Mouse (Mus musculus): ENCODE data around the gene Zfp988. TPM values are rescaled to one million over a fixed set of nuclear protein-coding genes. Genes with fewer than 3 reads are reported as not detected.
"Not testable (repeated sequence)": the region's sequence is repeated elsewhere in the genome, so short reads cannot be mapped to it uniquely, and the experiment has no call there.

Gene Zfp988
- total RNA-seq, 2 experiments from 2014 or later: not detected

DNA sequence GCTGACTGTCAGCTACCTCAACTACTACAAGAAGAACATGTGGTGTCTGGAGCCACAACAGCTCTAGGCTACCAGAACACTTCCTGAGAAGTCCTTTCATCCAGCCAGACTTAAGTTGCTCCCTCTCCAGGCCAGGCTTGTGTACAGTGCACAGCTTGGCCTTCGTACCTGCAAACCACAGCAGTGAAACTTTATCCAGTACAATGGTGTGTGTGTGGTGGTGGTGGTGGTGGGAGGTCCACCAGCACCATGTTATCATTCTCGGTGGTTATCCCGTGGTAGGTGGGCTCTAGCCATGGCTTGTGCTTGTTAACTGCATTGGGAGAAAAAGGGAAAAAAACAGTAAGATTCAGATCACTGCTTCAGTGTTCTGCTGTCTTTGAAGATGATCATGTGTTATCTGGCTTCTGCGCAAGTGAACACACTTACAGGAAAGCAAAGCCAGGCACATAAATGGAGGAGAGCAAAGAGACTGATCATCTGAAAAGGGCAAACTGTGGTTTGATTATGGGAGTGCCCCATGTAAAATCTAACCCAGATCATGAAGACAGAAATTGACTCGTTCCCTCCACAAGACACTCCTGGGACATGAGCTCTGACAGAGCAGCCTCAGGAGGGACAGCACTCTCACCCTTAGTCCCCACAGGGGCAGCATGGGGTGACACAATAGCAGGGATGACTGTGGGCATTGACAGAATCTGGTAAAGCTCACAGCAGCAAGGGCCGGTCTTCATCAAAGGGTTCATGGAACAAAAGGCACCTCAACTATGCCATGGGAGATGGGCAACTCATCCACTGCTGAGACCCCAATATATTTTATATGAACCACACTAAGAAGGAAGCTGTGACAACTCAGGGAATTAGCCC lies 37.8 kb downstream of the Zfp988 start:
- DNase-seq: peak in 1 of 2 experiments; percentile 17

DNA sequence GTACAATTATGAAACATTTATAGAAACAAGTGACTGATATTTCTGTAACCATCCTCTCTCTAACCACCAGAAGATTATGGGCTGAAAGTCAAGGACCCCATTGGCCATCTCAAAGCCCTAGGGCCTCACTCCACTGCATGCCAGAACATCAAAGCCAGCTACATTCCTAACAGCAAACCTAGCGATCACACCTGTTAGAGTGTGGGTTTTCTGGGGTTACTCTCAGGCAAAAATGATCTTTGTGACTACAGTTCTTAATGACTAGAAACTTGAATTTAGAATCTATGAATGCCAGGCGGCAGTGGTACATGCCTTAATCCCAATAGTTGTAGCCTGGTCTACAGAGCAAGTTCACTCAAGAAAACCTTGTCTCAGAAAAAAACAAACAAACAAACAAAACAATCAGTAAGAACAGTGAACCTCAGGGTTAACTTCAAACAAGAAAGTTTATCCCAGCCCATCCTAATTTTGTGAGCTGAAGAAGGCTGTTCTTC lies 39.6 kb downstream of the Zfp988 start:
- DNase-seq: not testable (repeated sequence)

DNA sequence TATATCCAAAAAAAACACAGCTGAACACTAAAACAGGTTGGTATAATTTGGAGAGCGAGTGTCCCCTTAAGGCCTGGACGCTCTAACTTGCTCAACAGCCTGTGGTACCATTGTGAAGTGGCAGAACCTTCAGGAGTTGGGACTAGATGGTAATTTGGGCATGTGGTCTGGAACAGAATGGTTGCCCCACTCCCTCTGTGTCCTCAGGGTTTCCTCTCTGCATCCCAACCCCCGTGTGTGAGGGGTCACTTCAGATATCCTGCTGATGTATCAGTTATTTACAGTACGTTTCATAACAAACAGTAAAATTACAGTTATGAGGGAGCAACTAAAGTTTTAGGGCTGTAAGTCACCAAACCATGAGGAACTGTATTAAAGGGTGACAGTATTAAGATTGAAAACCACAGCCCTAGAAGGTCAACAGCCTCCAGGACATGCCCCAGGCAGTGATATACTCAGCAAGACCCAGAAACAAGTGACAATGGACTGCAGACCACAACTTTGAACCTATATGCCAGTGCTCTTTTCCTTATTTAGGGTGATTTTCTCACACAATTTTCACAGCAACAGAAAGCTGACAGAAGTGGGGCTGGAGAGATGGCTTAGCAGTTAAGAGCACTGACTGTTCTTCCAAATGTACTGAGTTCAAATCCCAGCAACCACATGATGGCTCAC lies 41.0 kb downstream of the Zfp988 start:
- not testable (repeated sequence) for DNase-seq

DNA sequence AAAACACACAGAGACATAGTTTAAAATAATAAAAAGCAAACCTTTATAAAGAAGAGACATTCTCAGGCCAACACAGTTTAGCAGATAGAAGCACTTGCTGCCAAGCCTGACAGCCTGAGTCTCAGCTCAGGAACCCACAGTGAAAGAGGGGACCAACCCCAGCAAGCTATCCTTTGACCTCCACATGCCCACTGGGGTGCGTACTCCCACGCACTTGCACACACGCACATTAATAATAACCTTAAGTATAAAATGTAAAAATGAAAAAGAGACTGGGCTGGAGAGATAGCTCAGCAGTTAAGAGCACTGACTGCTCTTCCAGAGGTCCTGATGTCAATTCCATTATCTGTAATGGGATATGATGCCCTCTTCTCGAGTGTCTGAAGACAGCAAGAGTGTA lies 41.8 kb downstream of the Zfp988 start:
- not testable (repeated sequence) for DNase-seq

DNA sequence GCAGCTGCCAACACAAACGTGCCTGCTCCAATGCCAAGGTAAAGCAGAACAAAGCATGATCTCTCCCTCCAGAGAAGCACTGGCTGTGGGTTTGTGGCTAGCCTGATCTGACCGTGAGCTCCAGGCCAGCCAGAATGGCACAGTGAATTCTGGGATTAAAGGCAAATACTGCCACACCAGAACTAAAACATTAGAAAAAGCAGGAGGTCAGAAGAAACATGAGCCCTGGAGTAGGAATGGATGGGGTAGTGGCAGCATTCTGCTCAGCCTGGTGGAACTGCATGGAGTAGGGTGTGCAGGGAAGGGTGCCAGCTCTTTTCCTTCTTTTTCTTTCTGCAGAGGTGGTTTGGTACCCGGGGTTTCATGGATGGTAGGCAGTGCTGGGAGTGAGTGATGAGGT lies 42.4 kb downstream of the Zfp988 start:
- not testable (repeated sequence) for DNase-seq

DNA sequence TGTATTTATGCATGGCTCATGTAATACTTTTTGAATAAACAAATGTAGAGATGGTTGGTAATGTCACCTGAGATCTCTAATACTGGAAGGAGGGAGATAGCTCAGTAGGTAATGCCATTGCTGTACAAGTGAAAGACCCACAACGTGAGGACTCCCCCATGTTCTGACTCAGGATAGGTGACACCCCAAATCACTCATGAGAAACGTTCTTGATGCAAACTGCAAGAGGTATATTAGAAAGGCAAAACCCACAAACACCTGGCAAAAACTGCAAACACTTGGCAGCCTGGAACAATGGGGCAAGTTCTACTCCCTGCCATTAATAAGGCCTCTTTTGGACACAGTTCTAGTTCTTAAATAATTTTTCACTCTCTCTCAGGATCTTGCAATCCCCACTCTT lies 42.9 kb downstream of the Zfp988 start:
- not testable (repeated sequence) for DNase-seq

DNA sequence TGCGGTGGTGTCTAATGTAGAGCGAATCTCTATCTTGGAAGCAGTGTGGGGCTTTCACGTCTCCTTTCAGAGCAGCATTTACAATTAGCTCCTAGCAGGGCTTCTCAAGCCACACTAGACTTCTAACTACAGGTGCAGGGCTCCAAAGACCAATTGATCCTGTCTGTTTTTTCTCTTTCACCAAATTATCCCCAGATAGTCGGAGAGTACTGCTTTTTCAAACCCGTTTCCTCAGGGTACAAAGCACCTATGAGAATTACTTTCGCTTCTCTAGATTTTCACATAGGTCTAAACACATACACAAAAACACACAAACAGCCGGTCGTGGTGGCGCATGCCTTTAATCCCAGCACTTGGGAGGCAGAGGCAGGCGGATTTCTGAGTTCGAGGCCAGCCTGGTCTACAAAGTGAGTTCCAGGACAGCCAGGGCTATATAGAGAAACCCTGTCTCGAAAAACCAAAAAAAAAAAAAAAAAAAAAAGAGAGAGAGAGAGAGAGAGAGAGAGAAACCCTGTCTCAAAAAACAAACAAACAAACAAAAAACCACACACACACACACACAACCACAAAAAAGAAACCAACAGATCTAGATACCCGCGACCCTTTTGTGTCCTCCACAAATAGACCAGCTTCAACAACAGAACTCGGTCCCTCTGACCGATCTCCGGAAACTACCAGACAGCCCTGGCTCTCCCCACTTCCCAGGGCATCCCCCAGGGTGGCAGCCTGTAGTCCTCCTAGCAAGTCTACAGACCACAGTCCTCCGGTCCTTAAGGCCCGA lies 43.6 kb downstream of the Zfp988 start:
- DNase-seq: peak in 1 of 2 experiments; percentile 9

DNA sequence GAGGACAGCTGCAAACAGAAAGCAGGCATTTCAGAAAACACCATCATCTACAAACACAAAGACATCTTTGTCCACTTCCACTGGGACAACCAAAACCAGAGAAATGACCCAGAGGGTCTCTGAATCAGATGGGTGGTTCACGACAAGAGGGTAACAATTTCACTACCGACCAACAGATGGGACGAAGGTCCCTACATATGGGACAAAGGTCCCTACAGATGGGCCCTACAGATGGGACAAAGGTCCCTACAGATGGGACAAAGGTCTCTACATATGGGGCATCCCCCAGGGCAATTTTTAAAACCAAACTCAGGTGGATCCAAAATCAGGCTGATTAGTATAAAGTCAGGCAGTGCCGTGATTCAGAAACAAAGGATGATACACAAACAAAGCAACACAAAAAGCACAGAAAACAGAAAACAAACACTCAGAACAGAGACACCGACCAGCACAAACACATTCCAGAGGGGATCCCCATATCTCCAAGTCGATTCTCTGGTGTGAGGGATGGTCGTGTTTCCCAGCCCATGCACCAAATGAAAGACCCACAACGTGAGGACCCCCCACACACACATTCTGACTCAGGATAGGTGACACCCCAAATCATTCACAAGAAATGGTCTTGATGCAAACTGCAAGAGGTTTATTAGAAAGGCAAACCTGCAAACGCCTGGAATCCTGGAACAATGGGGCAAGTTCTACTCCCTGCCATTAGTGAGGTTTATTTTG lies 44.4 kb downstream of the Zfp988 start:
- DNase-seq: not testable (repeated sequence)

DNA sequence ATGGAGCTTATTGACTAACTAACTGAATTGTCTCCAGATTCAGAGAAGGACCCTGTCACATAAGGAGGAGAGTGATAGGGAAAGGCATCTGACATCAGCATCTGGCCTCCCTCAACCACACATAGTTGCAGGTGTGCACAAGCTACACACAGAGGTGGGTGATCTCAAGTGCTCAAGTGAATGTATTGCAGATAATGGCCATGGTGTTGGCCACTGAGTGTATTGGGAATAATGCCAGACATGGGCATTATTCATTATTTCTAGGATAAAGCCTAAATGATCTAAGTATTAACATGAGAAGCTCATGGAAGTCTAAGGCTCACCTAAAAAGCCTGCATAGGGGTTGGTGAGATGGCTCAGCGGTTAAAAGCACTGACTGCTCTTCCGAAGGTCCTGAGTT lies 45.1 kb downstream of the Zfp988 start:
- not testable (repeated sequence) for DNase-seq

DNA sequence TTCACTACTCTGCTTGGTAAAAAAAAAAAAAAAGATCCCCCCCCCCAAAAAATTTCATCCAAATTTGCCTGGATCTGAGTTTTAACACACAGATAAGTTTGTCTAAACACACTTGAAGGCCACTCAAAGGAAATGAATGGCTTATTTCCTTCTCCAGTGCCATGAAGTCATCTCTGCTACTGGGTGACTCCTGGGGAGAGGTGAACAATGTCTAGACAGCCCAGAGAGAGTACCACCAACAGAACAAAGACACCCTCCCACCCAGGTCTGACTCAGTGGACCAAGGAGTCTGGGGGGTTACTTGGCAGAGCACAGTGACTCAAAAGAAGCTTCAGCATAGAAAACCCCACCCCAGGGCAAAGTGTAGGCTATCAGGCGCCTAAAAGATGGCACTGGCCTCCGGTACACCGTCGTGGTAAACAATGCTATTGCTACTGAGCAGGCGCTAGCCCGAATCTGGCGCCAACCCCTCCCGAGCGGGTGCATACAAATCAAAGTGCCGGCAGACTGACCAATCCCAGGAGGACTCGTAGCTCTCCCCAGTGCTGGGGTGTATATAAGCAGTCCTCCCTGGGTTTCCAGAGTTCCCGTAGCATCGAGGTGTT lies 46.0 kb downstream of the Zfp988 start:
- not testable (repeated sequence) for DNase-seq

DNA sequence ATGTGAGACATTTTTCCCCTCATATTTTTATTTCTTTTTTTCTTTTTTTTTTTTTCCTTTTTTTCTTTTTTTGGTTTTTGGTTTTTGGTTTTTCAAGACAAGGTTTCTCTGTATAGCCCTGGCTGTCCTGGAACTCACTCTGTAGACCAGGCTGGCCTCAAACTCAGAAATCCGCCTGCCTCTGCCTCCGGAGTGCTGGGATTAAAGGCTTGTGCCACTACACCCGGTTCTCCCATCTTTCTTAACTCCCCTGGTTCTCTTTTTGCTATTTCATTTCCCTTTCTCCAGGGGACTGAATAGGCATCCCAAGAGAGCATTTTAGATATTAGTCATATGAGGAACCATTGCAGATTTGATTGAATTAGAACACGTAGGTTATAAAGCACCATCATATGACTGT lies 48.2 kb downstream of the Zfp988 start:
- peak in 1 of 2 experiments; percentile 0 for DNase-seq

DNA sequence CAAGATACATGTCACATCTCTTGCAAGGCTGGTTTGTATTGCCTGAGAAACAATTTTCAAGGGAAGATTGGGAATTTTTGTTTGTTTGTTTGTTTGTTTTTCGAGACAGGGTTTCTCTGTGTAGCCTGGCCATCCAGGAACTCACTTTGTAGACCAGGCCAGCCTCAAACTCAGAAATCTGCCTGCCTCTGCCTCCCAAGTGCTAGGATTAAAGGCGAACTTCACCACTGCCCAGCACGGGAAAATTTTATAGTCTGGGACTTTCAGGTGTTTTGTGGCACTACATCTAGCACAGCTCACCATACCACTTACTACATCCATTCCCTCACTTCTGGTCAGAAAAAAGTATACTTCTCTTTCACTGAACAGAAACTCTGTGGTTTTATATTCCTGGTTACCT lies 50.6 kb downstream of the Zfp988 start:
- DNase-seq: not testable (repeated sequence)

DNA sequence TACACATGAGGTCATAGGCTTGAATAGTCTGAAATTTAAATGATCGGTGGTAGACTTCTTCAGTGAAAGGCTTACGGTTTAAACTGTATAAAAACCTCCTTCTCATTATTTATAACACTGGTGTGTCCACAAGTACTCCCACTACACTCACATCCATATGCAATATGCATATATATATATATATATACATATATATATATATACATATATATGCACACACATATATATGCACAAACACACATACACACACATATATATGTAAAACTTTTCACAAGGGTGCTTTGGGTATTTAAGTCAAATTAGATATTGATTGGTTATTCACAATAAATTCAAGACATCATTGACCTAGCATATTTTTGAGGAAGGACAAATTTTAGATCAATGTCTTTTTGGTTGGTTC lies 51.7 kb downstream of the Zfp988 start:
- DNase-seq: not testable (repeated sequence)

DNA sequence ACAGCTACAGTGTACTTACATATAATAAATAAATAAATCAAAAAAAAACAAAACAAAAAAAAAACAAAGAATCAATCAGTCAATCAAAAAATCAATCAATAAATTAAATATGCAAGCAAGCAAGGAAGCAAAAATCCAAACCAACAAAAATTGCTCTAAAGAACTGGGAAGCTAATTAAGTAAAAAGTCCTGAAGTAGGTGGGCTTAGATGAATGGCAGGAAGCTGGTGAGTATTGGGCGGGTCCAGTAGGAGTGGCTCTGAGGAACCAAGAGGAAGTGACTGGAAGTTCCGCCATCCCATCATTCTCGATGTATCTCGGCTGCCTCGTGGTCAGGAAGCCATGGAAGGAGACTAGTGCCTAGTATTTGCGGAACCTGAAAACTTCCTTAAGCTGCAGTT lies 55.5 kb downstream of the Zfp988 start, which contains the start of gene Zfp978:
Gene Zfp978 (plus strand): TSS at position 301 of the 400 bp plus-strand sequence.
- DNase-seq: not testable (repeated sequence)

DNA sequence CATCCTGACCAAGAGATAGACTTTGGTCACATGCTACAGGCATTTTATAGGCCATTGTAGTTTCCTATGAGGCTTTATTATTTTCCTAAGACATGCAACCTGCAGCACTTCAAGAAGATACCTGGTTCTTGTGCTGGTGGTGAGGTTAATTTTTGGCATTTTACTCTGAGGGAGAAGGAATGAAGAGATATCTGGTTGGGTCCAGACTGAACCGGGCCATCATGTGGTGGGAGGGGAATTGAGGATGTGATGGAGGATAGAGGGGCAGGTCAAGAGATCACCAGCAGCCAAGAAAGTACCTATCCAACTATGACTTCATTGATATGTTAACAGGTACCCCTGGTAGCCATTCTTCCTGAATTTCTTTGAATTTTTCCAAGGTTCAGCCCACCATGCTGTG lies 56.4 kb downstream of the Zfp988 start:
- not testable (repeated sequence) for DNase-seq

DNA sequence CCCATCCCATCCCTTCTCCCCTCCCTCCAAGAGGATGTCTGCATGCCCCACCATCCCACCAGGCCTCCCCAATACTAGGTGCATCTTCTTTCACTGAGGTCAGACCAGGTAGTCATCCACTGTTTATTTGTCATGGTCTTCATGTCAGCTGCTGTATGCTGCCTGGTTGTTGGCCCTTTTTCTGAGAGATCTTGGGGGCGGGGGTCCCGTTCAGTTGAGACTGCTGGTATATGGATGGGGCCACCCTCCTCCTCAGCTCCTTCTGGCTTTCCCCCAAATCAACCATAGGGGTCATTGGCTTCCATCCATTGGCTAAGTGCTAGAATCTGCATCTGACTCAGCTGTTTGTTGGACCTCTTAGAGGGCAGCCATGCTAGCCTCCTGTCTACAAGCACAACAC lies 64.1 kb downstream of the Zfp988 start:
- not testable (repeated sequence) for DNase-seq

DNA sequence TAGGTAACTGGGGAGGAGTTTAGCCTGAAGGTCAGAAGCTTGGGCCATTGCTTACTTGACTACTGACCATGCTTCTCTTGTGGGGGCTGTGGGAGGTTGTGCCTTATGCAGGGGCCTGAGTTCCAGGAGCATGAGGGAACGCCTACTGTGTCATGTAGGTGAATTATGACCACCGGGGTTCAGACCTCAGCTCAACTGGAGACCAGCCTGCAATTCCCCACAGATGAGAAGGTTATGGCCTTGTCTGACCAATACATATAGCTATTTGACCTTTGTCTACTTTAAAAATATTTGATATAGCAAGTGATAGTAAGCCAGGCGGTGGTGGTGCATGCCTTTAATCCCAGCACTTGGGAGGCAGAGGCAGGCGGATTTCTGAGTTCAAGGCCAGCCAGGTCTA lies 77.7 kb downstream of the Zfp988 start:
- DNase-seq: not testable (repeated sequence)

Measured in heart, adult 18-20 months (tissue).